Mouse (Mus musculus): ENCODE data around the gene Mtfr1l.
"Not testable (repeated sequence)": the region's sequence is repeated elsewhere in the genome, so short reads cannot be mapped to it uniquely, and the experiment has no call there.

The Mtfr1l gene

DNA sequence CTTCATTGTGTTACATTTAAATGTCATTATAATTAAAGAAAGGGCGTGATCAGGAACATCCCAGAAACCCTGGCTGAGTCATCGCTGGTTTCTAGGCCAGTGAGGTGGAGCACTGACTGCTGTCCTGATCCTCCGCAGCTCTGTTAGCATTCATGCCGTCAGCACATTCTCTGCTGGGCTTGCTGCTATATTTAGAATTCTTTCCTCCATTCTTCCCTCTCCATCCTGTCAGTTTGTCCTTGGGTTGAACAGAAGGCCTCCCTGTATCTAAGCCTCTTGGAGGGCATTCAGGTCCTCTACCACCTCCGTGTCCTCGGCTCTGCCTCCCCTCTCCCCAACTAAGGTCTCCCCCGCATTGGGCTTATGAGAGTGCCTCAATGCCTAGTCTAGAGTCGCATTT, 18.2 kb downstream of the Mtfr1l start:
- no peak for DNase-seq (ENCODE audit: low spot score in 2 of 2)

GRCm38 (mm10) chr4:134515614-134516013, 19.6 kb downstream of the Mtfr1l start:
- DNase-seq (ENCODE audit: low spot score in 2 of 2): no peak

GRCm38 (mm10) chr4:134514309-134514930, 20.8 kb downstream of the Mtfr1l start:
- no peak for DNase-seq (ENCODE audit: low spot score in 2 of 2)

GRCm38 (mm10) chr4:134512798-134513197, 22.4 kb downstream of the Mtfr1l start:
- peak in 1 of 2 experiments; percentile 58 for DNase-seq (ENCODE audit: low spot score in 2 of 2)

GRCm38 (mm10) chr4:134511730-134512129, 23.5 kb downstream of the Mtfr1l start:
- DNase-seq (ENCODE audit: low spot score in 2 of 2): no peak

DNA sequence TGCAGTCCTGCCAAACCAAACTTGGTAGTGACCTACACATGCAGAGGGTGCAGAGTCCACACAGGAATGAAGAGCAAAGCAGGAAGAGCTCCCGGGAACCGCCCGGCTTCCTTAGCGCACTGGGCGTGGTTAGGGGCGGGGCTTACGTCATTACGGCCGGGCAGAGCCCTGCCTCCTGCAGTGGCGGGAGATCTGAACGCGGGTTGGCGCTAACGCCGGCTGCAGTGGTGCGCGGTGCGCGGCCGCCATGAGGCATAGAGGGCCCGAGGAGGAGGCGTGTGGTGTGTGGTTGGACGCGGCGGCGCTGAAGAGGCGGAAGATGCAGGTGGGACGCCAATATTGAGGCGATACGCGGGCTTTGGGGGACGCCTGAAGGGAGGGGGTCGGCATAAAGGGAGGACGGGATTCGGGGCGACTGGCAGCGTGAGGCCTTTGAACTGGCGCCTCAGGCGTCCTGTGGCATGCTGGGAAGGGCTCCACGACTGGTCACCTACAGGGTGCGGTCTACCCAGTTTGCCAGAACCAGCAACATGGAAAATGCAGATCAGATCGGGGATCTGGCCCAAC, 24.3 kb downstream of the Mtfr1l start, which contains the start of gene Aunip:
Gene Aunip, plus strand, starts transcription at position 155 of the 567 bp plus-strand sequence.
- peak; percentile 79 to 85 for DNase-seq (ENCODE audit: low spot score in 2 of 2)

DNA sequence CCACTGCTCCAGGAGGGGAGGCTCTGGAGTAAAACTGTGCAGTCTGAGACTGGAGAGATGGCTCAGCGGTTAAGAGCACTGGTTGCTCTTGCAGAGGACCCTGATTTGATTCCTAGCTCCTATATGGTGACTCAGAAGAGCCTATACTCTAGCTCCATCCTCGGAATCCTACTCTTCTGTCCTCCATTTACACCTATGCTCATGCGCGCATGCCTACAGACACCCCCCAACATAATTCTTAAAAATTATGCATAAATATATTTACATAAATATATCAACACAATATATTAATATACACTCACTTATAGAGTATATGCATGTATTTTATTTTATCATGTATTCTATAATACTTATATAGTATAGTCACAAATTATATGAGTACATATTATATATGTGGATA, 24.8 kb downstream of the Mtfr1l start:
- DNase-seq (ENCODE audit: low spot score in 2 of 2): no peak

DNA sequence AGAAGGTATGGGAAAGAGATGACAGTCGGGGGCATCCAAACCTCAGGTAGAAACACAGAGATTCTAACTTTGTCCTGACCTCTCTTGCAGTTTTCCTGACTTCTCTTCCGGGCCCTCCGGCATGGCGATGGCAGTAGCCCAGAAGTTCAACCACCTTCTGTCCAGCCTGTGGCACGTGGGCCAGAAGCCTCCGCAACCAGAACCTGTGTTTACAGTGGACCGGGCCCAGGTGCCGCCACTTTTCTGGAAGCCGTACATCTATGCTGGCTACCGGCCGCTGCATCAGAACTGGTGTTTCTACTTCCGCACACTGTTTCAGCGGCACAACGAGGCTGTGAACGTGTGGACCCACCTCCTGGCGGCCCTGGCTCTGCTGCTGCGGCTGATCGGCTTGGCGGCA, 28.5 kb downstream of the Mtfr1l start:
- no peak for DNase-seq (ENCODE audit: low spot score in 2 of 2)

DNA sequence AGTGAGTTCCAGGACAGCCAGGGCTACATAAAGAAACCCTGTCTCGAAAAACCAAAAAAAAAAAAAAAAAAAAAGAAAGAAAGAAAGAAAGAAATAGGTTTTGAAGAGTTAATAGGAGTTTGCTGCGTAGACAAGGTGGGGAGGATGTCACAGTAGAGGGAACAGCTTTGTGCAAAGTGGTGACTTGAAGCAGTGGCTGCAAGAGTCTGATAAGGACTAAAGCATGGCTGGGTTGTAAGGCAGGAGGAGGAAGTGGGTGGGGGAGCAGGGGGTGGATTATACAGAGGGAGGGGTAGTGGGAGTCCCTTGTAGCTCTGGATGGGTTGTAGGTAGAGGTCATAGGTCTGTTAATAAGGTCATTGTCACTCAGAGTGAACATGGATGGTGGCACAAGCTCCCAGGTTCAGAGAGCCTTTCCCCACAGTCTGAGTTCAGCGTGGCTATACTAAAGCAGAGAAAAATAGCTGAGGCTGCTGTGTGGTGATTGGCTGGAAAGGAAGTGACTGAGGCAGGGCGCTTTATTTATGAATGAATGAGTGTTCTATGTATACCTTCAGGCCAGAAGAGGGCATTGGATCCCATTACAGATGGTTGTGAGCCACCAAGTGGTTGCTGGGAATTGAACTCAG, 29.1 kb downstream of the Mtfr1l start:
- no peak for DNase-seq (ENCODE audit: low spot score in 2 of 2)

GRCm38 (mm10) chr4:134505303-134505789, 29.8 kb downstream of the Mtfr1l start:
- DNase-seq (ENCODE audit: low spot score in 2 of 2): no peak

- DNase-seq (ENCODE audit: low spot score in 2 of 2): no peak
Observed at GRCm38 (mm10) chr4:134503686-134504357, 31.4 kb downstream of the Mtfr1l start.

- DNase-seq (ENCODE audit: low spot score in 2 of 2): no peak
Observed at GRCm38 (mm10) chr4:134501095-134501494, 34.1 kb downstream of the Mtfr1l start.

- not testable (repeated sequence) for DNase-seq (ENCODE audit: low spot score in 2 of 2)
Observed at GRCm38 (mm10) chr4:134498983-134499382, 36.2 kb downstream of the Mtfr1l start.

- no peak for DNase-seq (ENCODE audit: low spot score in 2 of 2)
Observed at GRCm38 (mm10) chr4:134497986-134498731, 37.0 kb downstream of the Mtfr1l start.

- no peak for DNase-seq (ENCODE audit: low spot score in 2 of 2)
Observed at GRCm38 (mm10) chr4:134497223-134497622, 38.0 kb downstream of the Mtfr1l start.

- DNase-seq (ENCODE audit: low spot score in 2 of 2): peak; percentile 60 to 75
Observed at GRCm38 (mm10) chr4:134496595-134497210, 38.5 kb downstream of the Mtfr1l start, which contains the start of gene Paqr7. Gene Paqr7 (plus strand): TSS chr4:134496697.

GRCm38 (mm10) chr4:134495546-134495923, 39.7 kb downstream of the Mtfr1l start:
- DNase-seq (ENCODE audit: low spot score in 2 of 2): no peak

- DNase-seq (ENCODE audit: low spot score in 2 of 2): no peak
Observed at GRCm38 (mm10) chr4:134494780-134495545, 40.2 kb downstream of the Mtfr1l start.

DNA sequence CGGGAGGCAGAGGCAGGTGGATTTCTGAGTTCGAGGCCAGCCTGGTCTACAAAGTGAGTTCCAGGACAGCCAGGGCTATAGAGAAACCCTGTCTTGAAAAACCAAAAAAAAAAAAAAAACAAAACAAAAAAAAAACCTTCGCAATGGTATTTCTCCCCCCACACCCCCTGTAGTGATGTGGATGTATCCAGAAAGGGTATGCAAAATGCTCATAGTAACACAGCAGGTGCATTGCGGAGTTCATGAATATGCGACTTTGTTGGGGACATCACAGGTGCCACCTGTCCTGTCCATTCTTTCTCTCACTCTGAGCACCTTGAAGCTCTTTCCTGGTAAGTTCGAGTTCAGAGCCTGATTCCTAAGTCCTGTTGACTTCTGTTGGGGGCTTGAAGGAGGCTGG, 41.0 kb downstream of the Mtfr1l start:
- not testable (repeated sequence) for DNase-seq (ENCODE audit: low spot score in 2 of 2)

DNA sequence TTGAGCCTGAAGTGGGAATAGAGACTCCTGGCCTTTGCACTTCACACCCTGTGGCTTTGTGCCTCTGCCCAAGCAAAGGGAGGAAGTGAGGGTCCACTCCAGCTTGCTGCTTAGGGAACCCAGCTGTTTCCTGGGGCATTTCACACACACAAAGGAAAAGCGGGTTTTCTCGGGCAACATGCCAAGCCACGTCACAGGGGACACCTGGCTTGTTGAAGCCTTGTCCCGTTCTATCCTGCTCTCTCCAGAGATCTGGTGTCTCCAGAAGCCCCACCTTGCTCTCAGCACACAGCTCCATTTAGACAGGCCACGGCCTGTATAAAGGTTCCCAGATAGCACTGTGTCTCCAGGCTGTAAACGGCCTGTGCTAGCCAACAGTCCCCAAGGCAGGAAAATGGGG, 43.5 kb downstream of the Mtfr1l start:
- DNase-seq (ENCODE audit: low spot score in 2 of 2): peak in 1 of 2 experiments; percentile 43
